ENCODE assay signal across 7 mouse cellular contexts in genomic region chr17:21733529-21734031, GRCm38 (mm10). TPM values are rescaled to one million over a fixed set of nuclear protein-coding genes. Genes with fewer than 3 reads are reported as not detected.
DNase-seq lines count a peak whose midpoint lies in the region; ATAC-seq and TF ChIP-seq lines count a peak whose summit lies in the region.

No protein-coding gene starts in this region.

- 0 out of 2 replicates have a peak, but pooled peaks have one; percentile 21 for TF ChIP-seq POLR2A in small intestine, adult 2 months (IDR thresholded peaks at IDR 0.05; ENCODE audit: low read depth, low read length)

- no peaks in the 10 kb centered on the region for H3K9me3 ChIP-seq in embryonic facial prominence, embryonic 10.5 days
- H3K9me3 ChIP-seq in intestine, postnatal 0 days (ENCODE audit: control insufficient read depth), result no peaks in the 10 kb centered on the region
- H3K9me3 ChIP-seq in midbrain, embryonic 12.5 days, result no peaks in the 10 kb centered on the region

- intact Hi-C loops in left cerebral cortex, postnatal 4 days (cut with DNase I), result no loop called here

- peak overlapping the region; percentile 91 for H3K27ac ChIP-seq in embryonic facial prominence, embryonic 10.5 days (replicated peaks)
- H3K27ac ChIP-seq in intestine, postnatal 0 days (ENCODE audit: low read depth, low read length), result 0 out of 2 replicates have a peak overlapping the region, but pooled peaks have one; percentile 15
- H3K27ac ChIP-seq in midbrain, embryonic 12.5 days (replicated peaks), result peak overlapping the region; percentile 86
- peak overlapping the region; percentile 30; the same call in 1 of the 2 replicates for H3K27ac ChIP-seq in small intestine, adult 2 months (ENCODE audit: insufficient read depth, low read depth, low read length)

- peak; percentile 82 for DNase-seq in adrenal gland, postnatal 14 days
- peak; percentile 82 for DNase-seq in embryonic facial prominence, embryonic 10.5 days (ENCODE audit: low spot score)
- DNase-seq in gonadal fat pad, adult 2 months (ENCODE audit: low read depth), result peak; percentile 45
- peak; percentile 74 for DNase-seq in left cerebral cortex, postnatal 4 days

- H3K4me1 ChIP-seq in embryonic facial prominence, embryonic 10.5 days, result peaks cover 4% of the 10 kb centered on the region
- no peaks in the 10 kb centered on the region for H3K4me1 ChIP-seq in intestine, postnatal 0 days (replicated peaks; ENCODE audit: control insufficient read depth, insufficient read depth, low read length)
- H3K4me1 ChIP-seq in midbrain, embryonic 12.5 days, result peaks cover 7% of the 10 kb centered on the region
- no peaks in the 10 kb centered on the region for H3K4me1 ChIP-seq in small intestine, adult 2 months (ENCODE audit: control insufficient read depth, insufficient read depth, insufficient read length, low read length)

- peak overlapping the region; percentile 63; the same call in 1 of the 2 replicates for H3K9ac ChIP-seq in intestine, postnatal 0 days (ENCODE audit: low read depth, low read length)
- H3K9ac ChIP-seq in midbrain, embryonic 12.5 days (replicated peaks), result peak overlapping the region; percentile 74

- H3K4me3 ChIP-seq in embryonic facial prominence, embryonic 10.5 days, result peak overlapping the region; percentile 76
- peak overlapping the region; percentile 64 for H3K4me3 ChIP-seq in intestine, postnatal 0 days (ENCODE audit: low read depth, low read length)
- peak overlapping the region; percentile 71 for H3K4me3 ChIP-seq in midbrain, embryonic 12.5 days
- H3K4me3 ChIP-seq in small intestine, adult 2 months (ENCODE audit: low read depth, low read length), result peak overlapping the region; percentile 84

- peak; percentile 57 for TF ChIP-seq CTCF in intestine, postnatal 0 days (IDR thresholded peaks at IDR 0.05; ENCODE audit: low read depth)
- no peak for TF ChIP-seq CTCF in small intestine, adult 2 months (IDR thresholded peaks at IDR 0.05; ENCODE audit: extremely low read depth, insufficient read length, insufficient replicate concordance, low read depth, low read length)

- H3K27me3 ChIP-seq in embryonic facial prominence, embryonic 10.5 days (replicated peaks; ENCODE audit: low read depth, poor library complexity, severe bottlenecking), result no peaks in the 10 kb centered on the region
- H3K27me3 ChIP-seq in intestine, postnatal 0 days (replicated peaks; ENCODE audit: control insufficient read depth, insufficient read depth, low read length), result no peaks in the 10 kb centered on the region
- no peaks in the 10 kb centered on the region for H3K27me3 ChIP-seq in midbrain, embryonic 12.5 days
- H3K27me3 ChIP-seq in small intestine, adult 2 months (ENCODE audit: control insufficient read depth, insufficient read depth, low read length), result no peaks in the 10 kb centered on the region

- ATAC-seq in intestine, postnatal 0 days, result peak; percentile 89
- ATAC-seq in midbrain, embryonic 12.5 days (ENCODE audit: low FRiP score, low read depth), result peak; percentile 98

- peaks cover 19% of the 10 kb centered on the region for H3K36me3 ChIP-seq in embryonic facial prominence, embryonic 10.5 days (replicated peaks)
- H3K36me3 ChIP-seq in intestine, postnatal 0 days (ENCODE audit: control insufficient read depth, insufficient read depth), result no peaks in the 10 kb centered on the region
- 0 out of 2 replicates have a peak, but pooled peaks cover 12% of the 10 kb centered on the region for H3K36me3 ChIP-seq in midbrain, embryonic 12.5 days
- no peaks in the 10 kb centered on the region for H3K36me3 ChIP-seq in small intestine, adult 2 months (ENCODE audit: control insufficient read depth, insufficient read depth, low read length)

- H3K4me2 ChIP-seq in intestine, postnatal 0 days (replicated peaks; ENCODE audit: low read depth), result peak overlapping the region; percentile 64
- H3K4me2 ChIP-seq in midbrain, embryonic 12.5 days (replicated peaks), result peak overlapping the region; percentile 53

- WGBS in embryonic facial prominence, embryonic 10.5 days, result under 1% methylated on average over 27 of the region's 27 CpGs
- under 1% methylated on average over 27 of the region's 27 CpGs for WGBS in intestine, postnatal 0 days
- under 1% methylated on average over 27 of the region's 27 CpGs for WGBS in midbrain, embryonic 12.5 days
- WGBS in small intestine, adult 2 months, result under 1% methylated on average over 27 of the region's 27 CpGs

RNA-seq across cellular contexts. Expression of gene Zfp229, which starts 3.0 kb away (rescaled TPM):
- total RNA-seq in adrenal gland, postnatal 14 days (2021), result 9.9 and 12.9 TPM in 2 replicates
- polyA plus RNA-seq in embryonic facial prominence, embryonic 10.5 days (2016; fragmentation: Nextera tagmentation; extraction: Ambion mirVana), result 6.1 and 7.7 TPM in 2 replicates
- 1.7 and 3.0 TPM in 2 replicates for polyA plus RNA-seq in gonadal fat pad, adult 2 months (2012; rRNA removed)
- 2.0 and 2.3 TPM in 2 replicates for polyA plus RNA-seq in intestine, postnatal 0 days (2015; fragmentation: Nextera tagmentation; extraction: Ambion mirVana)
- 10 to 100 TPM; 10.1 to 14.6 TPM for total RNA-seq in left cerebral cortex, postnatal 4 days (2021)
- polyA plus RNA-seq in midbrain, embryonic 12.5 days (2016; fragmentation: Nextera tagmentation; extraction: Ambion mirVana), result 10.2 and 12.8 TPM in 2 replicates
- 0.30 and 0.37 TPM in 2 replicates for polyA plus RNA-seq in small intestine, adult 2 months (2012; rRNA removed)

RNA-seq across cellular contexts. Expression of gene Zfp760, which starts 26.0 kb away (rescaled TPM):
- 7.1 and 8.1 TPM in 2 replicates for total RNA-seq in adrenal gland, postnatal 14 days (2021)
- 19.7 and 20.2 TPM in 2 replicates for polyA plus RNA-seq in embryonic facial prominence, embryonic 10.5 days (2016; fragmentation: Nextera tagmentation; extraction: Ambion mirVana)
- polyA plus RNA-seq in gonadal fat pad, adult 2 months (2012; rRNA removed), result 1.7 and 2.0 TPM in 2 replicates
- 2.3 and 2.5 TPM in 2 replicates for polyA plus RNA-seq in intestine, postnatal 0 days (2015; fragmentation: Nextera tagmentation; extraction: Ambion mirVana)
- 10 to 100 TPM; 13.6 to 15.9 TPM for total RNA-seq in left cerebral cortex, postnatal 4 days (2021)
- 22.7 and 24.5 TPM in 2 replicates for polyA plus RNA-seq in midbrain, embryonic 12.5 days (2016; fragmentation: Nextera tagmentation; extraction: Ambion mirVana)
- 0.08 and 0.20 TPM in 2 replicates for polyA plus RNA-seq in small intestine, adult 2 months (2012; rRNA removed)

RNA-seq across cellular contexts. Expression of gene Gm10226, which starts 41.9 kb away (rescaled TPM):
- total RNA-seq in adrenal gland, postnatal 14 days (2021), result 2.9 and 3.7 TPM in 2 replicates
- 5.7 and 9.0 TPM in 2 replicates for polyA plus RNA-seq in embryonic facial prominence, embryonic 10.5 days (2016; fragmentation: Nextera tagmentation; extraction: Ambion mirVana)
- 3.4 TPM in 1 of 2 replicates, not detected in the other for polyA plus RNA-seq in gonadal fat pad, adult 2 months (2012; rRNA removed)
- 1.9 and 2.6 TPM in 2 replicates for polyA plus RNA-seq in intestine, postnatal 0 days (2015; fragmentation: Nextera tagmentation; extraction: Ambion mirVana)
- total RNA-seq in left cerebral cortex, postnatal 4 days (2021), result 10 to 100 TPM in 1 of 2 experiments, 1 to 10 TPM in 1; 3.3 to 13.6 TPM
- 14.9 and 15.4 TPM in 2 replicates for polyA plus RNA-seq in midbrain, embryonic 12.5 days (2016; fragmentation: Nextera tagmentation; extraction: Ambion mirVana)
- polyA plus RNA-seq in small intestine, adult 2 months (2012; rRNA removed), result not detected in 2 replicates

Comparison
In these comparisons a context has a peak if more than half of its experiments do, and no peak if none do; other contexts are left out.
1. Peak in every context shown above with its lines: DNase-seq, ATAC-seq, H3K4me3 ChIP-seq and H3K27ac ChIP-seq.
2. H3K27ac ChIP-seq: peak in every context shown above with its lines; median percentile 91 in embryonic facial prominence, embryonic 10.5 days; 86 in midbrain, embryonic 12.5 days; 30 in small intestine, adult 2 months; 15 in intestine, postnatal 0 days.